Mouse (Mus musculus) C2C12 (cell line): ENCODE results near the gene Evl.

Experiments
- CTCF ChIP-seq: IDR thresholded peaks from one replicate; pipeline ENCODE4 v1.5.1; 2011; ENCODE audit not compliant: control insufficient read depth, insufficient read depth, insufficient read length
- MAX ChIP-seq: IDR thresholded peaks from one replicate; pipeline ENCODE4 v1.6.1; 2011; ENCODE audit warnings: mild to moderate bottlenecking, control low read depth
- MYOG ChIP-seq: IDR thresholded peaks from one replicate; pipeline ENCODE4 v1.6.1; 2011; ENCODE audit not compliant: control insufficient read depth, insufficient read length; ENCODE audit errors: extremely low read depth

GRCm38 (mm10) chr12:108675614-108676401, 121.3 kb downstream of the Evl start:
- no peak for TF ChIP-seq CTCF
- TF ChIP-seq MAX: no peak
- TF ChIP-seq MYOG: no peak
